Mouse (Mus musculus) lung, embryonic 15.5 days (tissue): Measurements from ENCODE around the gene Pecam1. TPM values are rescaled to one million over a fixed set of nuclear protein-coding genes. Genes with fewer than 3 reads are reported as not detected.

Experiments
- ATAC-seq: fragments of 200-750 bp; cut with Nextera tagmentation; 2 replicates; pipeline ENCODE4 v1.8.0; 2017; ENCODE audit warnings: moderate number of reproducible peaks, borderline replicate concordance; ENCODE audit not compliant: low FRiP score, low TSS enrichment; ENCODE audit errors: extremely low read depth
- H3K27ac ChIP-seq: fragments of 300-500 bp; sonication (generic); 2 replicates; pipeline ENCODE4 v1.5.1; 2015; ENCODE audit warnings: moderate library complexity, mild to moderate bottlenecking, inconsistent platforms
- H3K27me3 ChIP-seq: fragments of 300-500 bp; sonication (generic); 2 replicates; pipeline ENCODE4 v1.6.1; 2015; ENCODE audit warnings: inconsistent platforms
- H3K36me3 ChIP-seq: fragments of 300-500 bp; sonication (generic); 2 replicates; pipeline ENCODE4 v1.6.1; 2015; ENCODE audit warnings: inconsistent platforms
- H3K4me1 ChIP-seq: fragments of 300-500 bp; sonication (generic); 2 replicates; pipeline ENCODE4 v1.6.1; 2015; ENCODE audit warnings: inconsistent platforms
- H3K4me2 ChIP-seq: fragments of 300-500 bp; sonication (generic); 2 replicates; pipeline ENCODE4 v1.6.1; 2015; ENCODE audit warnings: inconsistent platforms, mild to moderate bottlenecking, moderate library complexity
- H3K4me3 ChIP-seq: fragments of 300-500 bp; sonication (generic); 2 replicates; pipeline ENCODE4 v1.5.1; 2015; ENCODE audit warnings: mild to moderate bottlenecking, inconsistent platforms
- H3K9ac ChIP-seq: fragments of 300-500 bp; sonication (generic); 2 replicates; pipeline ENCODE4 v1.6.1; 2015; ENCODE audit warnings: inconsistent platforms
- H3K9me3 ChIP-seq: fragments of 300-500 bp; sonication (generic); 2 replicates; pipeline ENCODE4 v1.6.1; 2016; ENCODE audit warnings: inconsistent platforms
- WGBS: fragments of 180-500 bp; shearing (Covaris S2); methylation state at CpG from one replicate; pipeline ENCODE4 v1.1.7; 2015; 5-methylcytosine and 5-hydroxymethylcytosine counted together
- microRNA-seq: library from miRNA; unstranded; fragments of <30 nt; microRNA quantifications from one replicate; pipeline ENCODE4, GENCODE M21; 2016
- polyA plus RNA-seq: library from polyadenylated mRNA; unstranded; fragments of >200 nt; fragmentation: Nextera tagmentation; extraction: Ambion mirVana; gene quantifications from 2 replicates; pipeline ENCODE4 v1.2.1, GENCODE M21; 2015

The Pecam1 gene
- polyA plus RNA-seq, 1 experiment from 2014 or later = 117 TPM

- ATAC-seq = peak; percentile 53
- H3K36me3 ChIP-seq = no peaks in the 10 kb centered on the region
- H3K4me2 ChIP-seq = peak overlapping the region; percentile 70
- peak overlapping the region; percentile 90 for H3K27ac ChIP-seq
- WGBS = under 1% methylated on average over 66 of the region's 67 CpGs
- peak overlapping the region; percentile 99 for H3K4me3 ChIP-seq
- H3K9me3 ChIP-seq = no peaks in the 10 kb centered on the region
- H3K4me1 ChIP-seq = peaks cover 27% of the 10 kb centered on the region
- peak overlapping the region; percentile 87 for H3K9ac ChIP-seq
- H3K27me3 ChIP-seq = no peaks in the 10 kb centered on the region
These were observed 138.0 kb downstream of the Pecam1 start for GRCm38 (mm10) chr11:106612209-106612960.

- no peak overlapping the region for H3K27ac ChIP-seq
These were observed 140.7 kb downstream of the Pecam1 start for GRCm38 (mm10) chr11:106609731-106610130.

GRCm38 (mm10) chr11:106607316-106607715 lies 143.1 kb downstream of the Pecam1 start:
- H3K27ac ChIP-seq = no peak overlapping the region
- no peaks in the 10 kb centered on the region for H3K9me3 ChIP-seq
- H3K4me1 ChIP-seq = peaks cover 23% of the 10 kb centered on the region
- ATAC-seq = no peak
- H3K27me3 ChIP-seq = no peaks in the 10 kb centered on the region
- no peak overlapping the region for H3K4me2 ChIP-seq
- H3K4me3 ChIP-seq = no peak overlapping the region
- 68% methylated on average over 6 of the region's 6 CpGs for WGBS
- H3K9ac ChIP-seq = no peak overlapping the region
- peaks cover 5% of the 10 kb centered on the region; the same call in 1 of the 2 replicates for H3K36me3 ChIP-seq

More at GRCm38 (mm10) chr11:106609731-106610130, 140.7 kb downstream of the Pecam1 start:
- no peak overlapping the region for H3K9ac ChIP-seq
- no peaks in the 10 kb centered on the region for H3K9me3 ChIP-seq
- H3K27me3 ChIP-seq = no peaks in the 10 kb centered on the region
- no peak overlapping the region for H3K4me2 ChIP-seq
- 57% methylated on average over 8 of the region's 8 CpGs for WGBS
- peaks cover 27% of the 10 kb centered on the region for H3K4me1 ChIP-seq
- H3K36me3 ChIP-seq = peaks cover 2% of the 10 kb centered on the region; the same call in 1 of the 2 replicates
- no peak for ATAC-seq
- no peak overlapping the region for H3K4me3 ChIP-seq

GRCm38 (mm10) chr11:106606042-106606441 lies 144.4 kb downstream of the Pecam1 start:
- Histone ChIP-seq H3K27me3 (no peaks in the 10 kb centered on the region), H3K9ac (no peak overlapping the region), H3K4me2 (no peak overlapping the region), H3K9me3 (no peaks in the 10 kb centered on the region), H3K4me1 (peaks cover 17% of the 10 kb centered on the region), H3K4me3 (no peak overlapping the region), H3K36me3 (peaks cover 5% of the 10 kb centered on the region; the same call in 1 of the 2 replicates), H3K27ac (no peak overlapping the region)
- WGBS = 49% methylated on average over 5 of the region's 5 CpGs
- no peak for ATAC-seq

Small RNA genes within 50 kb of the gene (microRNA-seq; reads per million reads assigned to microRNA genes)
- not detected for gene Gm25994
- 6.9 reads per million, percentile 24 among the genes with 10 or more reads in this experiment for gene Mir3064

Other genes starting within 250 kb of the Pecam1 start
- gene Tex2, start 137.2 kb downstream of the Pecam1 start, polyA plus RNA-seq = 9.7 and 9.8 TPM in 2 replicates
- gene Milr1, start 598 bp upstream of the Pecam1 start, polyA plus RNA-seq = 1.5 and 2.4 TPM in 2 replicates
- 10.1 and 11.2 TPM in 2 replicates for gene Polg2, start 28.9 kb upstream of the Pecam1 start, polyA plus RNA-seq
- gene Ddx5, start 38.6 kb upstream of the Pecam1 start, polyA plus RNA-seq = 357 and 378 TPM in 2 replicates
- 18.3 and 21.7 TPM in 2 replicates for gene Cep95, start 38.6 kb upstream of the Pecam1 start, polyA plus RNA-seq
- 16.1 and 16.5 TPM in 2 replicates for gene Smurf2, start 170.1 kb upstream of the Pecam1 start, polyA plus RNA-seq
- gene Kpna2, start 248.9 kb upstream of the Pecam1 start, polyA plus RNA-seq = 534 and 547 TPM in 2 replicates